Mouse (Mus musculus) retina, postnatal 7 days (tissue): ENCODE results near the gene Camsap2.

Experiments used
- DNase-seq: peaks from one replicate; pipeline ENCODE4 v3.0.0-alpha.2; 2012; ENCODE audit warnings: low read depth, low spot score

Camsap2 gene

GRCm38 (mm10) chr1:136259543-136259892 lies 86.4 kb downstream of the Camsap2 start:
- no peak for DNase-seq

- DNase-seq, result no peak
Measured at GRCm38 (mm10) chr1:136258495-136258894, 87.4 kb downstream of the Camsap2 start.

GRCm38 (mm10) chr1:136255657-136256056 lies 90.2 kb downstream of the Camsap2 start:
- no peak for DNase-seq

- DNase-seq, result no peak
Measured at GRCm38 (mm10) chr1:136255174-136255573, 90.7 kb downstream of the Camsap2 start.

GRCm38 (mm10) chr1:136254503-136255065 lies 91.3 kb downstream of the Camsap2 start:
- no peak for DNase-seq

GRCm38 (mm10) chr1:136253472-136253871 lies 92.4 kb downstream of the Camsap2 start:
- no peak for DNase-seq

GRCm38 (mm10) chr1:136249662-136250061 lies 96.2 kb downstream of the Camsap2 start:
- DNase-seq, result no peak

- DNase-seq, result no peak
Measured at GRCm38 (mm10) chr1:136247393-136247792, 98.5 kb downstream of the Camsap2 start.

GRCm38 (mm10) chr1:136244469-136244868 lies 101.4 kb downstream of the Camsap2 start:
- DNase-seq, result no peak

GRCm38 (mm10) chr1:136241801-136242200 lies 104.1 kb downstream of the Camsap2 start:
- no peak for DNase-seq

- no peak for DNase-seq
Measured at GRCm38 (mm10) chr1:136238495-136238894, 107.4 kb downstream of the Camsap2 start.

- no peak for DNase-seq
Measured at GRCm38 (mm10) chr1:136234595-136235092, 111.3 kb downstream of the Camsap2 start.

GRCm38 (mm10) chr1:136233892-136234594 lies 111.9 kb downstream of the Camsap2 start, which contains the start of gene Inava:
Inava (minus strand) TSS chr1:136234264.
- peak; percentile 24 for DNase-seq

GRCm38 (mm10) chr1:136232986-136233790 lies 112.7 kb downstream of the Camsap2 start:
- DNase-seq, result no peak

GRCm38 (mm10) chr1:136232285-136232926 lies 113.5 kb downstream of the Camsap2 start:
- DNase-seq, result no peak

- no peak for DNase-seq
Measured at GRCm38 (mm10) chr1:136231596-136231995, 114.3 kb downstream of the Camsap2 start.

- no peak for DNase-seq
Measured at GRCm38 (mm10) chr1:136230201-136230600, 115.7 kb downstream of the Camsap2 start.

- no peak for DNase-seq
Measured at GRCm38 (mm10) chr1:136229040-136229373, 116.9 kb downstream of the Camsap2 start.

GRCm38 (mm10) chr1:136228328-136229039 lies 117.4 kb downstream of the Camsap2 start:
- no peak for DNase-seq

- no peak for DNase-seq
Measured at GRCm38 (mm10) chr1:136227870-136228269, 118.0 kb downstream of the Camsap2 start.

- no peak for DNase-seq
Measured at GRCm38 (mm10) chr1:136226626-136227025, 119.3 kb downstream of the Camsap2 start.
